Mouse (Mus musculus) megakaryocyte progenitor cell, adult 5-6 weeks (primary cell): ENCODE results near the gene Apoa5. TPM values are rescaled to one million over a fixed set of nuclear protein-coding genes. Genes with fewer than 3 reads are reported as not detected.

Source experiments
- ATAC-seq: replicated peaks from 2 replicates; pipeline ENCODE4 v1.8.0; 2016; ENCODE audit warnings: mild to moderate bottlenecking, moderate TSS enrichment, inconsistent platforms; ENCODE audit not compliant: poor library complexity
- total RNA-seq, 2 experiments: library from RNA; stranded (forward) in 1 of 2; stranded (reverse) in 1 of 2; fragments of 157-497, 149-512 nt in 1 of 2; fragments of 200-1000 nt in 1 of 2; gene quantifications; 2 replicates each; pipeline versions ENCODE4 v1.2.3 to v1.2.4; 2015 to 2017

Apoa5 gene
- total RNA-seq (2015) = not detected in 2 replicates
- not detected in 2 replicates for total RNA-seq (2017)

- no peak for ATAC-seq
Measured at GRCm38 (mm10) chr9:46268343-46268873, at the start of gene Apoa5. Apoa5 (plus strand) TSS chr9:46268633.

GRCm38 (mm10) chr9:46223090-46223489 is 45.3 kb upstream of the Apoa5 start:
- ATAC-seq = no peak

- no peak for ATAC-seq
Measured at GRCm38 (mm10) chr9:46224101-46224500, 44.3 kb upstream of the Apoa5 start.

DNA sequence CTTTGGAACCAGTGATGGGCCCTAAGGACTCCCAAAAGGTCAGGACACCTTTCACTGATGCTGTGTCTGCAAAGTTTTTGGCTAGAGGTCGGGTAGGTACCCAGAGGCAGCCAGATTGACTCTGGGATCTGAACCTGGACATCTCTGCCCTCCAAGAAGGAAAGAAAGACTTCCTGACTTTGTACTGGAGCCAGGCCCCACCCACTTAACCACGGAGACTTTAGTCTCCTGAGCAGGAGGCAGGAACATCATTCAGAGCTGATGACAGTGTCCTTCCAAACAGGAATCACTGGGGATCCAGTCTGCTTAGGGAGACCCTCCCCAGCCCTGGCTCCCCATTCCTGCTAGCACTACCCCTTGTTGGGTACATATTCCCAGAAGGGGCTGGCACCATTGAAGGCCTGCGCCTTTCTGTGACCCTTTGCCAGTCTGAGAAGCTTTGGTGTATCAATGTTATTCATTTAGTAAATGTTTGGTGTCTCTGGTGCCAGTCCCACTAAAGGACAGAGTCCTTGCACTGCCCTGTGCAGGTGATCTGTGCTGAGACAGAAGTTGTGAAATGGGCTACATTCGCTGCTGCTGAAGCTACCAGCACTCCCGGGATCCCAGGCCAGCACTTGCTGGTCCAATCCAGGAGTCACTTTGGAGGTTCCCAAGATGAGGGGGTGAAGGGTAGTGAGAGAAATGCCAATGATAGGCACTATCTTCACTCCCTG is 43.3 kb upstream of the Apoa5 start:
- no peak for ATAC-seq

DNA sequence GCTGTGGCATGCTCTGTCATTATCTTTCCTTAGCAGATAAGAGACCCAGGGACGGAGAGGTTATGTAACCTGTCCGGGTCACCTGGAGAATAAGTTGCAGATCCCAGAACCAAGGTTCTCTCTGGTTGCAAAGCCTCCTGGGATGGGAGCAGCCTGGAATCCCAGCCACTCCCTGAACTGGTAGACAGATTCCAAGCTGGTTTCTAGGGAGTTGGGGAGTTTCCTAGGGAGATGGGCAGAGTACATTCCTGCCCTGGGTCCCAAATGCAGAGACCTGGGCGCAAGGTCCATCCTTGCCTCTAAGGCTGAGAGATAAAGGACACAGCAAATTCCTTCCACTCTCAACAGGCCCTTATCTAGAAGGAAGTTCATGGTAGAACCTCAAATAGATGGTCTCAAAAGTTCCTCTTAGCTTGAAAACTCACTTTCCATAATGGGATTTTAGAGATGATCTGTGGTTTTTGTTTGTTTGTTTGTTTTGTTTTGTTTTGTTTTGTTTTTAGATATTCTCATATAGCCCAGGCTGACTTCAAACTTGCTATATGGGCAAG is 41.3 kb upstream of the Apoa5 start:
- ATAC-seq = no peak

DNA sequence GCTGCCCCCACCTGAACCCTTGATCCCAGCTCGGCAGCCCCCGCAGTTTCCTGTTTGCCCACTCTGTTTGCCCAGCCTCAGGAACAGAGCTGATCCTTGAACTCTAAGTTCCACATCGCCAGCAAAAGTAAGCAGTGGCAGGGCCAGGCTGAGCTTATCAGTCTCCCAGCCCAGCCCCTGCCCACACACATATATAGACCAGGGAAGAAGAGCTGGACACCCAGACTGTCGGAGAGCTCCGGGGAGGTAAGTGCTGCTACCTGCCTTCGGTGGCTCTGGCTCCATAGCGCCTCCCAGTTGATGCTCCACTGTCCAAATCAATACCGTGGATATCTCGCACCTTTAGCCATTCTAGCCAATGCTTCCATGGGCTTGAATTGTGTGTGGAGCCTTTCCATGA is 39.9 kb upstream of the Apoa5 start, which contains the start of gene Apoa1:
Gene Apoa1, plus strand, starts transcription at position 90 of the 400 bp plus-strand sequence.
- no peak for ATAC-seq

- ATAC-seq = peak; percentile 97
Measured at GRCm38 (mm10) chr9:46229573-46230449, 38.6 kb upstream of the Apoa5 start.

DNA sequence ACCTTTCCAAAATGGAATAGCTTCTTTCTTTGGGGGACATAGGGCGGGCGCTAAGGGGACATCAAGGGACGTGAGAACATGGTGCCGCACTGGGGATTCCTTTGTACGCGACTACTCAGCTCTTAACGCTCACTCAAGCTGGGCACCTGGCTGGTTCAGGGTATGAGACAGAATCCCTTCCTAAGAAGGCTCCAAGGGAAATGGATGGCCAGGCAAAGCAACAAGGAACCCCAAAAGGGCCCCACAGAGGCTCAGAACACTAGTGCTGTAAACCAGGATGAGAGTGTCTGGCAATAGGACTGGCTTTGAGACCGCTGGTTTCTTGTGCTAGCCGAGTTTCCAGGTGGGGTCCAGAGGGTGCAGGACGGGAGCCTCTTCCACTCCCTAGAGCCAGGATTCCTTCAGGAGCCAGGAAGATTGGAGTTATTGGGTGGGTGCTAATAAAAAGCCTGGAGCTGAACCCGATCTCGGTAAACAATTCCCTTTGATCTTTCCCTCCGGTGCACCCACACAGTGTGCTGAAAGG is 37.9 kb upstream of the Apoa5 start:
- no peak for ATAC-seq

DNA sequence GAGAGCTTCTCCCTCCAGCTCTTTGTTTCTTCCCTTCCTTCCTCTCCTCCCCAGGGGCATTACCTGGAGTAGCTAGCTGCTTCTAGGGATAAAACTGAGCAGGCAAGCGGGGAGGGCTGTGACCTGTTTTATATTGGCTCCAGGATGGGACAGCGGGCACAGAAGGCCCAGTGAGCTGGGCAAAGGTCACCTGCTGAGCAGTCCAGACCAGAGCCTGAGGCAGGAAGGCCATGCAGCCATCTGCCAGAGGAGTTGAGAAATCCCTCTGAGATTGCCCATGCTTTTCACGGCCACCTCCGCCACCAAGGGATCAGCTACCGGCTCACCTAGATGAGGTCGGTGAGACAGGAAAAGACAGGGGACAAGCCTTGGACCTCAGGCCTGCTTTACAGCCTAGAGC is 33.2 kb upstream of the Apoa5 start:
- ATAC-seq = no peak

DNA sequence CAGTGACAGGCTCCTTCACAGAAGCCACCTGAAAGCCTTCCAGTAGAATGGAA is 33.0 kb upstream of the Apoa5 start, which contains the start of gene Apoc3:
Gene Apoc3, minus strand, starts transcription at position 41 of the 53 bp plus-strand sequence.
- no peak for ATAC-seq

DNA sequence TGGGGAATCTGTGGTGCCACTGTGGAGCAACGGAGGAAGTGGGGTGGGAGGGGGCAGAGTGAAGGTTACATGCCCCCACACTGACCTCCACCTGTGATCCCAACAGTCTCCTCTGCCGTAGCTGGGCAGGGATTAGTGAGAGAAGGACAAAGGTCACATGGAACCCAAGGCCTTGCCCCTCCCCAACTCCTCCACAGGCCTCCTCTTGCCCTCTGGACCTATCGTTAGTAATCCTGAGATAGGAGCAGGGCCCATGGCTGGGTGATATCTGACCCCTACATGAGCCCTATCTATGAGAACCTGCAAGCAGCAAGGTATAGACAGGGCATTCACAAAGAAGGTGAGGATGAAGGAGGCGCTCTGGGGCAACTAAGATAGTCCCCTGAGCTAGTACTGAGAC is 32.8 kb upstream of the Apoa5 start:
- ATAC-seq = no peak

GRCm38 (mm10) chr9:46238850-46239249 is 29.6 kb upstream of the Apoa5 start:
- no peak for ATAC-seq

- ATAC-seq = no peak
Measured at GRCm38 (mm10) chr9:46240526-46241153, 27.8 kb upstream of the Apoa5 start, which contains the start of gene Apoa4. Apoa4 (plus strand) TSS chr9:46240696.

- ATAC-seq = no peak
Measured at GRCm38 (mm10) chr9:46241818-46242217, 26.6 kb upstream of the Apoa5 start.

DNA sequence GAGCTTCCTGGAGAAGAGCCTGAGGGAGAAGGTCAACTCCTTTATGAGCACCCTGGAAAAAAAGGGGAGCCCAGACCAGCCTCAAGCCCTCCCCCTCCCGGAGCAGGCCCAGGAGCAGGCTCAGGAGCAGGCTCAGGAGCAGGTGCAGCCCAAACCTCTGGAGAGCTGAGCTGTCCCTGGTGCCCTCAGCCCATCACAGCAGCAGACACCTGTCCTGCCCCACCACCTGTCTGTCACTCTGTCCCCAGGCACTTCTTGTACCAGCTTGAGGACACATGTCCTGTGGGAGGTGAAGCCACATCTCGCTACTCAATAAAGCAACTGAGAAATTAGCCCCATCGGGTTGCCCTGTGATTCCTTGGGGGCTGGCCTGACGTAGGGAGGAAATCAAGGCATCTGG is 25.3 kb upstream of the Apoa5 start:
- ATAC-seq = no peak

- ATAC-seq = no peak
Measured at GRCm38 (mm10) chr9:46243584-46243983, 24.8 kb upstream of the Apoa5 start.

DNA sequence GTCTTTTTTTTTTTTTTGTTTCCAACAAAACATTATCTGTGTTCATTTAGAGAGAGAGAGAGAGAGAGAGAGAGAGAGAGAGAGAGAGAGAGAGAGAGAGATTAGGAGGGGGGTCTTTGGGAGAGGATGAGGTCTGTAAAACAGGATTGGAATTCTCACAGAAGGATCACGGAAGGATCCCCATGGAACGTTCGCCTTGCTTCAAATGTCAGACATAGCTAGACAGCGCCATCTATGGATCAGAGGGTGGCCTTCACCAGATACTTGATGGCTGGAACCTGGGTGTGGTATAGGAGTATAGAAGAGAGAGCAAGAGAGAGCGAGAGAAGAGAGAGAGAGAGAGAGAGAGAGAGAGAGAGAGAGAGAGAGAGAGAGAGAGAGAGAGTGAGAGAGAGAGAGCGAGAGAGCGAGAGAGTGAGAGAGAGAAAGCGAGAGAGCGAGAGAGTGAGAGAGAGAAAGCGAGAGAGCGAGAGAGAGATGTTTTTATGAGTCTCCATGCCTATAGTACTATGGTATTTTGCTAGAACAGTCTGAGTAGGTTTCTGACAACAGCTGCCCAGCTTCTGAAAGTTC is 21.6 kb upstream of the Apoa5 start:
- ATAC-seq = peak; percentile 96

- no peak for ATAC-seq
Measured at GRCm38 (mm10) chr9:46256177-46256576, 12.3 kb upstream of the Apoa5 start.

- ATAC-seq = peak; percentile 41; the same call in 1 of the 2 replicates
Measured at GRCm38 (mm10) chr9:46256658-46257385, 11.6 kb upstream of the Apoa5 start.

DNA sequence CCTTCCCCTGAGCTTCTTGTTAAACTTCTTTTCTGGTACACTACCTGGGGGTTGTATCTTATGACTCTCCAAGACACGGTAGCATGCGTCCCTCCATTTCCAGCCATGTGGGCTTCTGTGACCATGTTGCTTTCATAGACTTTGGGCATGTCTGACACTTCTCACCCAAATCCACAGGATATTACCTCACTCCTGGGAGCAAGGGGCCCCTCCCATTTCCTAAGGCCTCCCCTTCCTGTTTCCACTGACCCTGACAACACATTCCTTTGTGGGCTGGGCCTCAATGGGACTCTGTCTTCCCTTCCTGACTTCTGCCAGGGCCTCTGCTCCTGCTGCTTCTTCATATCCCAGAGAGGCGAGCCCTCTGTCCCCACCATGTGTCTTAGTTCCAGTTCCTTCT is 10.9 kb upstream of the Apoa5 start:
- ATAC-seq = peak; percentile 95
